Mouse (Mus musculus): Measurements from ENCODE around the gene Cd8b1. TPM values are rescaled to one million over a fixed set of nuclear protein-coding genes. Genes with fewer than 3 reads are reported as not detected.

Gene Cd8b1
- polyA plus RNA-seq, 1 experiment from 2014 or later, result 17.6 TPM

- H3K36me3 ChIP-seq (ENCODE audit: control insufficient read depth, insufficient read depth), result no peaks in the 10 kb centered on the region
- no peak overlapping the region; the same call in 1 of the 2 replicates for H3K4me3 ChIP-seq (ENCODE audit: low read length)
- H3K27me3 ChIP-seq (ENCODE audit: control insufficient read depth, insufficient read depth, low read length), result no peaks in the 10 kb centered on the region
- ATAC-seq (replicated peaks; ENCODE audit: extremely low read depth, insufficient read depth, low FRiP score), result no peak
- H3K9me3 ChIP-seq (replicated peaks; ENCODE audit: control insufficient read depth, low read length), result no peaks in the 10 kb centered on the region
- 82% methylated on average over 19 of the region's 19 CpGs for WGBS
- no peak overlapping the region for H3K9ac ChIP-seq (ENCODE audit: low read length)
- H3K27ac ChIP-seq (ENCODE audit: low read length), result no peak overlapping the region
- H3K4me1 ChIP-seq (ENCODE audit: control insufficient read depth, insufficient read depth, low read length), result no peaks in the 10 kb centered on the region
- H3K4me2 ChIP-seq (ENCODE audit: low read depth, low read length), result no peak overlapping the region
Observed at GRCm38 (mm10) chr6:71374311-71374829, 51.8 kb downstream of the Cd8b1 start.

- H3K4me3 ChIP-seq (ENCODE audit: low read length), result no peak overlapping the region
Observed at GRCm38 (mm10) chr6:71374921-71375320, 52.3 kb downstream of the Cd8b1 start.

DNA sequence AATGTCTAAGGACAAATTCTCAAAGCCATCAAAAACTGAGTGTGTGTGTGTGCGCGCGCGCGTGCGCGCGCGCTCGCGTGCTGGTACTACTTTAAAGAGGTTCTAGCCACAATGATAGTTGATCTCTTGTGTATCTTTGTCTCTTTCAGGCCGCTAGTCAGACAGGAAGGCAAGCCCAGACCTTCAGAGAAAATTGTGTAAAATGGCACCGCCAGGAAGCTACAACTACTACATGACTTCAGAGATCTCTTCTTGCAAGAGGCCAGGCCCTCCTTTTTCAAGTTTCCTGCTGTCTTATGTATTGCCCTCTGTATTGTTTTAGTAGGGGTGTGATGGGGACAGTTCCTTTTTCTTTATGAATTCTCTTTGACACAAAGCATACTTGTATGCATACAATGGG is 54.1 kb downstream of the Cd8b1 start:
- Histone ChIP-seq H3K4me3 (ENCODE audit: low read length) (no peak overlapping the region), H3K27ac (ENCODE audit: low read length) (no peak overlapping the region), H3K36me3 (ENCODE audit: control insufficient read depth, insufficient read depth) (no peaks in the 10 kb centered on the region), H3K9me3 (replicated peaks; ENCODE audit: control insufficient read depth, low read length) (no peaks in the 10 kb centered on the region), H3K27me3 (ENCODE audit: control insufficient read depth, insufficient read depth, low read length) (no peaks in the 10 kb centered on the region), H3K4me1 (ENCODE audit: control insufficient read depth, insufficient read depth, low read length) (no peaks in the 10 kb centered on the region), H3K9ac (ENCODE audit: low read length) (no peak overlapping the region), H3K4me2 (ENCODE audit: low read depth, low read length) (no peak overlapping the region)
- 96% methylated on average over 13 of the region's 13 CpGs for WGBS
- no peak for ATAC-seq (replicated peaks; ENCODE audit: extremely low read depth, insufficient read depth, low FRiP score)

More at GRCm38 (mm10) chr6:71374921-71375320, 52.3 kb downstream of the Cd8b1 start:
- Histone ChIP-seq H3K9ac (ENCODE audit: low read length) (no peak overlapping the region), H3K27me3 (ENCODE audit: control insufficient read depth, insufficient read depth, low read length) (no peaks in the 10 kb centered on the region), H3K4me2 (ENCODE audit: low read depth, low read length) (no peak overlapping the region), H3K36me3 (ENCODE audit: control insufficient read depth, insufficient read depth) (no peaks in the 10 kb centered on the region), H3K4me1 (ENCODE audit: control insufficient read depth, insufficient read depth, low read length) (no peaks in the 10 kb centered on the region), H3K9me3 (replicated peaks; ENCODE audit: control insufficient read depth, low read length) (no peaks in the 10 kb centered on the region), H3K27ac (ENCODE audit: low read length) (no peak overlapping the region)
- no peak for ATAC-seq (replicated peaks; ENCODE audit: extremely low read depth, insufficient read depth, low FRiP score)
- WGBS, result 64% methylated on average over 2 of the region's 2 CpGs

DNA sequence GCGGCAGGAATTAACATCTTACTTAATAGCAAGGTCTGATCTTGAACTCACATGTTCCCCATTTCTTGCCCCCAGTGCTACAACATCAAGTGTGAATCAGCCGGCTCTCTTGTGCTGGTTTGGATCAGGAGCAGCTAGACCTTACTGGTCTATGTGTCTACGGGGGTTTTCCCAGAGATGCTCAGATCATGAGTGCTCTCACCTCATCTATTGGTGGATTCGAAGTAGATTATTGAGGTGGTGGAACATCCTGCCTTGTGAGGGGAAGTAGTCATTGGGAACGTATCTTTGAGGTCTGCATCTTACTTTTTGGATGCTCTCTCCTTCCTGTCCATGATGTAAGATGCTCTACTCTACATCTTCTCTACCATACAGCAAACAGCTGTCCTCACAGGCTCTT is 59.1 kb downstream of the Cd8b1 start:
- H3K27me3 ChIP-seq (ENCODE audit: control insufficient read depth, insufficient read depth, low read length), result no peaks in the 10 kb centered on the region
- 88% methylated on average over 5 of the region's 5 CpGs for WGBS
- no peak overlapping the region for H3K4me2 ChIP-seq (ENCODE audit: low read depth, low read length)

More for the DNA sequence above, 59.1 kb downstream of the Cd8b1 start:
- Histone ChIP-seq H3K4me1 (ENCODE audit: control insufficient read depth, insufficient read depth, low read length) (no peaks in the 10 kb centered on the region), H3K27ac (ENCODE audit: low read length) (no peak overlapping the region), H3K9me3 (replicated peaks; ENCODE audit: control insufficient read depth, low read length) (no peaks in the 10 kb centered on the region), H3K9ac (ENCODE audit: low read length) (no peak overlapping the region), H3K36me3 (ENCODE audit: control insufficient read depth, insufficient read depth) (no peaks in the 10 kb centered on the region), H3K4me3 (ENCODE audit: low read length) (no peak overlapping the region)
- ATAC-seq (replicated peaks; ENCODE audit: extremely low read depth, insufficient read depth, low FRiP score), result no peak

Other genes with a start within 250 kb of the Cd8b1 start
- gene Thnsl2, start 178.3 kb upstream of the Cd8b1 start, polyA plus RNA-seq (2015; fragmentation: Nextera tagmentation; extraction: Ambion mirVana), result 5.9 and 6.2 TPM in 2 replicates
- 0.49 and 1.8 TPM in 2 replicates for gene Fabp1, start 123.0 kb upstream of the Cd8b1 start, polyA plus RNA-seq (2015; fragmentation: Nextera tagmentation; extraction: Ambion mirVana)
- 61.5 and 69.2 TPM in 2 replicates for gene Krcc1, start 51.1 kb upstream of the Cd8b1 start, polyA plus RNA-seq (2015; fragmentation: Nextera tagmentation; extraction: Ambion mirVana)
- gene Smyd1, start 555 bp upstream of the Cd8b1 start, polyA plus RNA-seq (2015; fragmentation: Nextera tagmentation; extraction: Ambion mirVana), result 118 and 136 TPM in 2 replicates
- 1.5 and 12.2 TPM in 2 replicates for gene Cd8a, start 50.6 kb downstream of the Cd8b1 start, polyA plus RNA-seq (2015; fragmentation: Nextera tagmentation; extraction: Ambion mirVana)
- gene Rmnd5a, start 117.8 kb downstream of the Cd8b1 start, polyA plus RNA-seq (2015; fragmentation: Nextera tagmentation; extraction: Ambion mirVana), result 11.0 and 14.5 TPM in 2 replicates
- gene Rnf103, start 171.1 kb downstream of the Cd8b1 start, polyA plus RNA-seq (2015; fragmentation: Nextera tagmentation; extraction: Ambion mirVana), result 13.1 and 13.8 TPM in 2 replicates
- gene Chmp3, start 221.0 kb downstream of the Cd8b1 start, polyA plus RNA-seq (2015; fragmentation: Nextera tagmentation; extraction: Ambion mirVana), result 64.1 and 67.6 TPM in 2 replicates

All from heart, embryonic 16.5 days (tissue).